Mouse (Mus musculus) megakaryocyte, embryonic 14.5 days (primary cell): ENCODE results near the gene Hs3st5. TPM values are rescaled to one million over a fixed set of nuclear protein-coding genes. Genes with fewer than 3 reads are reported as not detected.

ENCODE experiments used
- H3K27me3 ChIP-seq: replicated peaks from 2 replicates; pipeline ENCODE3; 2012; ENCODE audit warnings: inconsistent platforms
- H3K36me3 ChIP-seq: replicated peaks from 2 replicates; pipeline ENCODE3; 2012; ENCODE audit warnings: low read length, inconsistent platforms, mixed read lengths
- H3K4me1 ChIP-seq: 2 replicates; pipeline ENCODE4 v1.6.1; 2012; ENCODE audit warnings: inconsistent platforms
- H3K4me3 ChIP-seq: replicated peaks from 2 replicates; pipeline ENCODE3; 2012; ENCODE audit warnings: moderate library complexity, mild to moderate bottlenecking, inconsistent platforms
- H3K9me3 ChIP-seq: 2 replicates; pipeline ENCODE4 v1.6.1; 2012; ENCODE audit warnings: inconsistent platforms
- FLI1 ChIP-seq: IDR thresholded peaks from 2 replicates; pipeline ENCODE4 v1.6.1; 2012; ENCODE audit warnings: low read length, inconsistent platforms, mixed read lengths
- GATA1 ChIP-seq: IDR thresholded peaks from 3 replicates; pipeline ENCODE4 v1.6.1; 2012; ENCODE audit warnings: mixed read lengths, low read length, inconsistent platforms, borderline replicate concordance
- polyA plus RNA-seq: library from polyadenylated mRNA; stranded (reverse); fragments of >175 nt; gene quantifications from 2 replicates; pipeline ENCODE4 v1.2.3, GENCODE M21; 2012; ENCODE audit warnings: low replicate concordance; ENCODE audit not compliant: insufficient read depth

The Hs3st5 gene
- polyA plus RNA-seq, 1 experiment = not detected

DNA sequence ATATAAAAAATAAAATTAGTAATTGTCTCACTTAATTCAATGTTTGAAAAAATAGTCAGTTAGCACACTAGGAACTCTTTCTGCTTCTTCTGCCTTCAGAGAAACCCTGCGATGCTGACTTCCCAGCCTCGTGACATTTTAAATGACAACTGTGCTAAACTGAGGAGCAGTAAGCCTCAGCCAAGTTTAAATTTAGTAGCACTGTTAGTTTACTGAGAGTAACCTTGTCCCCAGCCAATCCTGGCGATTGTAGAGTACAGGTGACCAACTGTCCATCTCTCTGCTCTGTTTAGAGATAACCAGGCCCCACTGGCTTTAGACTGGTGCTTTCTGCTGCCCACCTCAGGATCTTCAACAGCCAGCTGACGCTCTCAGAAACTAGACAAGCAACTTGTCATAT, 121.3 kb downstream of the Hs3st5 start:
- TF ChIP-seq GATA1 = no peak
- no peak for TF ChIP-seq FLI1
- no peaks in the 10 kb centered on the region for H3K4me1 ChIP-seq
- no peaks in the 10 kb centered on the region for H3K36me3 ChIP-seq
- H3K27me3 ChIP-seq = no peaks in the 10 kb centered on the region
- H3K9me3 ChIP-seq = peaks cover 4% of the 10 kb centered on the region; the same call in 1 of the 2 replicates
- no peak overlapping the region for H3K4me3 ChIP-seq

DNA sequence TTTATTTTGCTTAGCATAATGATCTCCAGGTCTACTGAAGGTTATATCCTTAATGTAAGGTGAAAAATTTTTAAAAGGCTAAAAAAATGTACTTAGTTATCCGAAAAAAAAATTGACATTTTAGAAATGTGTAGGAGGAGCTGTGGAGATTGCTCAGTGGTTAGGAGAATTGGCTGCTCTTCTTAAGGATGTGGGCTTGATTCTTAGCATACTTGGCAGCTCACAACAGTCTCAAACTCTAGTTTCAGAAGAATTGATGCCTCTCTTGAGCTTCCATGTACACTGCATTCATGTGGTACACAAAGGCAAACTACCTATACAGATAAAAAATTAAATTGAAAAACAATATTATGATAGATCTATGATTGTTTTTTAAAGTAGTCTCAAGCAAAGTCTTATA, 125.1 kb downstream of the Hs3st5 start:
- H3K4me3 ChIP-seq = no peak overlapping the region
- H3K27me3 ChIP-seq = no peaks in the 10 kb centered on the region
- no peaks in the 10 kb centered on the region for H3K4me1 ChIP-seq
- no peak for TF ChIP-seq FLI1
- TF ChIP-seq GATA1 = no peak
- no peaks in the 10 kb centered on the region for H3K36me3 ChIP-seq
- peaks cover 4% of the 10 kb centered on the region; the same call in 1 of the 2 replicates for H3K9me3 ChIP-seq

DNA sequence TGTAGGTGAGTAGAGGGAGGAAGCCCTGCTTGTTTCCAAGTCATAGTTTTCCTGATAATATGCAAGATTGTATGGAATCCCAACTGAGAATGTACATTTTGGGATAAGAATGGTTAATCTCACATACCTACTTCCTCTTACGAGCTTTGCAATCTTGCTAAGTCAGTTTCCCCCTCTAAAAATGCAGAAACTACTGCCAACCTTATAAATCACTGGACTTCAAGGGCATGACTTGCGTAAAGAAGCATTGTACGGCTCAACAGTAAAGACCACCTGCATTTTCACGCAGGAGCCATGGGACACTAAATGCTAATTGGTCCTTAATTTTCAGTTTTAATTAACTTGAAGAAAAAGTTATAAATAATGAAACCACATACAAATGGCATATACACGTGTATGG, 144.0 kb downstream of the Hs3st5 start:
- Histone ChIP-seq H3K27me3 (no peaks in the 10 kb centered on the region), H3K36me3 (no peaks in the 10 kb centered on the region), H3K4me3 (no peak overlapping the region), H3K4me1 (no peaks in the 10 kb centered on the region), H3K9me3 (no peaks in the 10 kb centered on the region)
- TF ChIP-seq FLI1 = no peak

DNA sequence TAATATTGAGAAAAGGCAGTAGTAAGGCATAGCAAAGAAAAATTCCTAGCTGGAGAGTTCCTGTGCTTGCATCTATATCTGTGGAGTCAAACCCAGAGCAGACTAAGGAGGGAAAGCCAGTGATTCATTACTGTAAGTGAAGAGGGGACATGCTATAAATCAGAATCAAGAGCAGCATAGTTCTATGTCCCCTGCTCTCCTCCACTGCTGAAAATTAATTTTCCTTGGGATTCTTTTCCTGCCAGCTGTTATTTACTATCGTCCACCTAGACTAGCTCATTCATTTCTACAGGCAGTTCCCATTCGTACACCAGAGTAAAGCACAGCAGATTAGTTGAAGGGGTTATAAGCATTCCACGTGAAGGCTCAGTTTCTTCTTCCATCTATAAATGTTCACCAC, 207.4 kb downstream of the Hs3st5 start:
- Histone ChIP-seq H3K9me3 (no peaks in the 10 kb centered on the region), H3K27me3 (no peaks in the 10 kb centered on the region), H3K4me1 (no peaks in the 10 kb centered on the region), H3K36me3 (no peaks in the 10 kb centered on the region), H3K4me3 (no peak overlapping the region)
- TF ChIP-seq FLI1 = no peak

DNA sequence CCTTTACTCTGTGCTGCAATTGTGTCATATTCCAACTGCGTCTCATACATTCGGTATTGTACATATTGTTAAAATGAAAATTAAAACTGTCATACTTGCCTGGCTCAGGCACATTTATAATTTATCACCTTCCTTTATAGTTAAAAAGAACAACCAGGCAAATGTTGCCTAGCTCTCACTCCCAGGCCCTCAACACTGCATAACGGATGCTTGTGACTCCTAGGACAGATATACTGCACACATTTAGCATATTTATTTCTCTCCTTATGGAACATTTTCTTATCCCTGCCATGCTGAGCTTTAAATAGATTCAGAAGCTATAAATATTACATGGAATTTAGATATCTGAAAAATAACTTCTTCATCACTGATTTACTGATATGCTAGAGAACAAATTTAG, 219.6 kb downstream of the Hs3st5 start:
- TF ChIP-seq FLI1 (no peak), GATA1 (no peak)
- peaks cover 8% of the 10 kb centered on the region; the same call in 1 of the 2 replicates for H3K9me3 ChIP-seq
- H3K4me1 ChIP-seq = no peaks in the 10 kb centered on the region
- H3K27me3 ChIP-seq = no peaks in the 10 kb centered on the region
- no peaks in the 10 kb centered on the region for H3K36me3 ChIP-seq
- H3K4me3 ChIP-seq = no peak overlapping the region

DNA sequence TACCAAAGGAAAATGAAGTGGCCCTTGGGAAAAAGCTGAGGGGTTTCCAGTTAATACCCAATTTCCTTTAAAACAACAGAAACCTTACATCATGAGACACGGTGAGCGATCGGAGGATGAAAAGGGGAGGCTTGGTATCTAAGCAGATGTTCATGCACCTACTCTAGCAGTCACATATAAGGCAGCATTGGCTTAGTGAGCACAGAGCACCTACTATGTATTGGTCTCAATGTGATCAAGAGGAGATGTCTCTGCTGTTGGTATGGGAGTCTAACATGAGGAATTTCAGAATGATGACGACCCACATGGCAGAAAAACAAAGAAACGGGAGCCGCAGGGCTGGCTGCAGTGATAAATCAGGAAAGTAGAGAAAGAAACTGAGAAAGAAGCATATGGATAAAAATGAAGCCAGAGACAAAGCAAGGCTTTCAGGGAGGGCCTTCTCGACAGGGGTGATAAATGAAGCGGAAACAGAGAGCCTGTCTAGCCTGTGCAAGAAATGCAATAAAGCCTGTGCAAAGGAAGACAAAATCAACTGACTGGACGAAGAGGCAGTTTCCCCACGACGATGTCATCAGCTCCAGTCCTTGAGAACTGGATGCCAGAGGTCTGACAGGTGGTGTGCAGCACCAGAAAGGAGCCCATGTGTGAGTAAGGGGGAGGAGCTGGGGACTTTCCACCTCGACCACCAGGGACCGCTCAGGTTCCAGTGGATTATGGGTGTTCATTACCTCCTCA, 222.9 kb downstream of the Hs3st5 start:
- H3K4me3 ChIP-seq = no peak overlapping the region
- TF ChIP-seq GATA1 (no peak), FLI1 (no peak)

DNA sequence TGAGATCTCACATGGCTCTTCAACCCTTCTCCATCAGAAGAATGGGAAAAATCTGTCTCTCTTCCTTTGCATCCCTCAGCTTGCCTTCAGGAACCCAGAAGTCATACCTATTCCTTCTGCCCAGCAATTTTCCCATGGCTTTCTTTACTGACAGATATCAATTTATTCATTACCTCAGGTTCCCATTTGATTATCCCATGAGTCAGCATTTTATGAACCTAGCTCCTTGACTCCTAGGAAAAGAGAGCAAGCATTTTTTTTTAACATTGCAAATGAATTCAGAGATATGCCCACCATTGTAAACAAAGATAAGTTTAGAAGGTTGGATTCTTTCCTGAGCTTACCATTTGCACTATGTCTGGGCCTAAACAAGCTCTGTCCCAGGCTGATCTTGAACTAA, 232.8 kb downstream of the Hs3st5 start:
- Histone ChIP-seq H3K4me3 (no peak overlapping the region), H3K9me3 (no peaks in the 10 kb centered on the region), H3K36me3 (no peaks in the 10 kb centered on the region), H3K27me3 (no peaks in the 10 kb centered on the region), H3K4me1 (no peaks in the 10 kb centered on the region)
- TF ChIP-seq GATA1 = no peak
- no peak for TF ChIP-seq FLI1

More for the DNA sequence above, 222.9 kb downstream of the Hs3st5 start:
- no peaks in the 10 kb centered on the region for H3K27me3 ChIP-seq
- H3K9me3 ChIP-seq = no peaks in the 10 kb centered on the region; the same call in 1 of the 2 replicates
- H3K4me1 ChIP-seq = no peaks in the 10 kb centered on the region
- H3K36me3 ChIP-seq = no peaks in the 10 kb centered on the region

DNA sequence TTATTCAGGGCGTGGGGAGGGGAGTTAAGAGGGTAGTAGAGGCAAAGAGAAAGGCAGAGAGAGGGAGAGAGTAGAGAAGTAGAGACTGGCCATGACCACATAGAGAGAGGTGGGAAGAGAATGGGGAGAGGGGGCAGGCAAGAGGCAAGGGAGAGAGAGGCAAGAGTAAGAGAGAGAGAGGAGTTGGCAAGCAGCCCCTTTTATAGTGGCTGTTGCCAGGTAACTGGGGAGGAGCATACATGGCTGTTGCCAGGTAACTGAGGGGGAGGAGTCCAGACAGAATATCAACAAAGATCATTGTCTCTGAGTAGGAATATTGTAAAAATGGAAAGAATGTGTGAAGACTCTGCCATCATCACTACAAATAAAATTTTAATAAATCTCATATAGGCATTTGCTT, 243.4 kb downstream of the Hs3st5 start:
- 0 out of 2 replicates have a peak, but pooled peaks cover 9% of the 10 kb centered on the region for H3K9me3 ChIP-seq
- no peaks in the 10 kb centered on the region for H3K27me3 ChIP-seq
- H3K4me3 ChIP-seq = no peak overlapping the region
- H3K4me1 ChIP-seq = no peaks in the 10 kb centered on the region
- no peak for TF ChIP-seq GATA1
- TF ChIP-seq FLI1 = no peak
- H3K36me3 ChIP-seq = no peaks in the 10 kb centered on the region

DNA sequence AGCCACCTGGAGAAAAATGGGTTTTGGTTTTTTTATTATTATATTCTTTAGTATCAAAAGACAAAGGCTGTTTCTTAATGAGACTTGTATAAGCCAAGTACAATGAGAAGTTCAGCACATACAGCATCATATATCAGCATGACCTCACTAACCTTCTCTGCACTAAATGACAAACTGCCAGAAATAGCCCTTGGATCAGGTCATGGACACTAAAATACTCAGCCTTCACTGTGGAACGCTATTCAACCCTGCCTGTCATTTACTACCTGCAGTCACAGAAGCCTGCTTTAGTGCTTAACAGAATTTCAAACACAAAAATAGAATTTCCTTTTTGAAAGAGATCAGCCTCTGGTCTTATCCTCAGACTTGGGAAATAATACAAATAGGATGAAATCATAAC, 247.9 kb downstream of the Hs3st5 start:
- no peak for TF ChIP-seq GATA1
- Histone ChIP-seq H3K36me3 (no peaks in the 10 kb centered on the region), H3K9me3 (0 out of 2 replicates have a peak, but pooled peaks cover 6% of the 10 kb centered on the region), H3K4me1 (no peaks in the 10 kb centered on the region), H3K27me3 (no peaks in the 10 kb centered on the region), H3K4me3 (no peak overlapping the region)

DNA sequence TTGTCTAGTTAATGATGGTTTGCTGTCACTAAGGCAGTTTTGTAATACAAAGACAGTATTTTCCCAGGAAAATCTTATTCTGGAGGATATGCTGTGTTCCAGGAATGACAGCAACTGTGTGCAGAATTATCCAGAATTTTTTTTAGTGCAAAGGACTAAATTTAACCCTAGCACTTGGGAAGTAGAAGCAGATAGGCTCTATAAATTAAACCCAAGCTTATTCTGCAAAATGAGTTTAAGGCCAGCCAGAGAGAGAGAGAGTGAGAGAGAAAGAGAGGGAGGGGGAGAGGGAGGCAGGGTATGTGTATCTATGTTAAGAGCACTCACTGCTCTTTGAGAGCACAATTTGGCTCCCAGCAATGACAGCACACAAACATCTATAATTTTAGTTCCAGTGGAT, 267.0 kb downstream of the Hs3st5 start:
- peaks cover 12% of the 10 kb centered on the region for H3K9me3 ChIP-seq
- TF ChIP-seq GATA1 (no peak), FLI1 (no peak)
- no peaks in the 10 kb centered on the region for H3K27me3 ChIP-seq
- no peaks in the 10 kb centered on the region for H3K4me1 ChIP-seq
- H3K36me3 ChIP-seq = no peaks in the 10 kb centered on the region
- no peak overlapping the region for H3K4me3 ChIP-seq

DNA sequence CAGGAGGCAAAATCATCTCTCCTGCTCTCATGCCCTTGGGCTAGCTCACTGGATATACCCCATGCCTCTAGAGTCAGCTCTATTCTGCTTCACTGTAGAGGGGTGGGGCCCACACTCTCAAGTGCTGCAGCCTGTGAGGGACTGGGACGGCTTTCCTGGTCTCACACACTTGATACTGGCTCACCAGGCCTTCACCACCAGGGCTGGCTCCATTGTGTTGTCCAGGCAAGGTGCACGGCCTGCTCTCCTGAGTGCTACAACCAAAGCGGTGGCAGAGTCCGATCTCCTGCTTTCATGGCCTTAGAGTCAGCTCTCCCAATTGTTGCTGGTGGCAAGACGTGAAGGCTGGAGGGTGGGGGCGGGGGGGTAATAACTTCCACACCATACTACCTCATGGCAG, 268.3 kb downstream of the Hs3st5 start:
- TF ChIP-seq GATA1 = no peak
- TF ChIP-seq FLI1 = no peak
- Histone ChIP-seq H3K4me3 (no peak overlapping the region), H3K36me3 (no peaks in the 10 kb centered on the region), H3K4me1 (no peaks in the 10 kb centered on the region), H3K9me3 (peaks cover 12% of the 10 kb centered on the region), H3K27me3 (no peaks in the 10 kb centered on the region)

DNA sequence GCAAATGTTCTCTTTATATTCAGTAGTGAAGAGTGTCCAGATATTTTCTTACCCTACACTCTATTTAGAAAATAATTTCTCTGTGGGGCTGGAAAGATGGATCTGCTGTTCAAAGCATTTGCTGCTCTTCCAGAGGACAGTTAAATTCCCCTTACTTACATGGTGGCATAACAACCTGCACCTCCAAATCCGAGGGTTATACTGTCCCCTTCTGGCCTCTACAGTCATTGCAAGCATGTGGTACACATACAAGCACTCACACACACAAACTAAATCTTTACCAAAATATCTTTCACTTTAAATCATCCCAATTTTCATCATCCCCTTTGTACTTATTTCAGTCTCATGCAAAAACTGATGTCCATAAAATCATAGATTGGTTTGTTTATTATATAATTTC, 275.0 kb downstream of the Hs3st5 start:
- Histone ChIP-seq H3K27me3 (no peaks in the 10 kb centered on the region), H3K36me3 (no peaks in the 10 kb centered on the region), H3K9me3 (no peaks in the 10 kb centered on the region), H3K4me3 (no peak overlapping the region), H3K4me1 (no peaks in the 10 kb centered on the region)
- TF ChIP-seq FLI1 = no peak
- no peak for TF ChIP-seq GATA1
